Mouse (Mus musculus): ENCODE results near the gene Nup160. TPM values are rescaled to one million over a fixed set of nuclear protein-coding genes. Genes with fewer than 3 reads are reported as not detected.

Gene Nup160
- polyA plus RNA-seq, 1 experiment from 2014 or later, result 71.3 TPM

GRCm38 (mm10) chr2:90647084-90647483 lies 29.9 kb upstream of the Nup160 start:
- WGBS, result 81% methylated on average over 6 of the region's 6 CpGs
- no peak overlapping the region for H3K4me3 ChIP-seq
- no peaks in the 10 kb centered on the region for H3K4me1 ChIP-seq
- no peaks in the 10 kb centered on the region for H3K36me3 ChIP-seq (replicated peaks)
- H3K27me3 ChIP-seq (replicated peaks; ENCODE audit: low read depth, poor library complexity, severe bottlenecking), result no peaks in the 10 kb centered on the region
- no peak for DNase-seq (ENCODE audit: low spot score)
- H3K27ac ChIP-seq (replicated peaks), result no peak overlapping the region
- no peaks in the 10 kb centered on the region for H3K9me3 ChIP-seq

- Histone ChIP-seq H3K4me3 (no peak overlapping the region), H3K4me1 (no peaks in the 10 kb centered on the region), H3K27ac (replicated peaks) (no peak overlapping the region), H3K36me3 (replicated peaks) (no peaks in the 10 kb centered on the region), H3K9me3 (no peaks in the 10 kb centered on the region), H3K27me3 (replicated peaks; ENCODE audit: low read depth, poor library complexity, severe bottlenecking) (no peaks in the 10 kb centered on the region)
- 94% methylated on average over 3 of the region's 3 CpGs for WGBS
- no peak for DNase-seq (ENCODE audit: low spot score)
These were observed 27.6 kb upstream of the Nup160 start for GRCm38 (mm10) chr2:90649405-90649804.

- no peak for DNase-seq (ENCODE audit: low spot score)
- no peak overlapping the region for H3K4me3 ChIP-seq
These were observed 27.1 kb upstream of the Nup160 start for GRCm38 (mm10) chr2:90649965-90650364.

GRCm38 (mm10) chr2:90652101-90652500 lies 24.9 kb upstream of the Nup160 start:
- H3K9me3 ChIP-seq, result no peaks in the 10 kb centered on the region
- H3K27ac ChIP-seq (replicated peaks), result no peak overlapping the region
- no peaks in the 10 kb centered on the region for H3K27me3 ChIP-seq (replicated peaks; ENCODE audit: low read depth, poor library complexity, severe bottlenecking)
- no peaks in the 10 kb centered on the region for H3K36me3 ChIP-seq (replicated peaks)
- H3K4me1 ChIP-seq, result no peaks in the 10 kb centered on the region
- WGBS, result 75% methylated on average over 9 of the region's 10 CpGs
- no peak overlapping the region for H3K4me3 ChIP-seq
- no peak for DNase-seq (ENCODE audit: low spot score)

More at GRCm38 (mm10) chr2:90649965-90650364, 27.1 kb upstream of the Nup160 start:
- 76% methylated on average over 4 of the region's 4 CpGs for WGBS
- Histone ChIP-seq H3K27ac (replicated peaks) (no peak overlapping the region), H3K4me1 (no peaks in the 10 kb centered on the region), H3K36me3 (replicated peaks) (no peaks in the 10 kb centered on the region), H3K27me3 (replicated peaks; ENCODE audit: low read depth, poor library complexity, severe bottlenecking) (no peaks in the 10 kb centered on the region), H3K9me3 (no peaks in the 10 kb centered on the region)

- Histone ChIP-seq H3K27ac (replicated peaks) (no peak overlapping the region), H3K4me3 (no peak overlapping the region), H3K36me3 (replicated peaks) (no peaks in the 10 kb centered on the region), H3K27me3 (replicated peaks; ENCODE audit: low read depth, poor library complexity, severe bottlenecking) (no peaks in the 10 kb centered on the region), H3K9me3 (no peaks in the 10 kb centered on the region), H3K4me1 (no peaks in the 10 kb centered on the region)
- 70% methylated on average over 4 of the region's 4 CpGs for WGBS
- DNase-seq (ENCODE audit: low spot score), result no peak
These were observed 24.0 kb upstream of the Nup160 start for GRCm38 (mm10) chr2:90652993-90653392.

GRCm38 (mm10) chr2:90655449-90655848 lies 21.6 kb upstream of the Nup160 start:
- no peaks in the 10 kb centered on the region for H3K36me3 ChIP-seq (replicated peaks)
- WGBS, result 83% methylated on average over 6 of the region's 6 CpGs
- no peak overlapping the region for H3K27ac ChIP-seq (replicated peaks)
- H3K4me1 ChIP-seq, result no peaks in the 10 kb centered on the region
- DNase-seq (ENCODE audit: low spot score), result no peak
- no peaks in the 10 kb centered on the region for H3K27me3 ChIP-seq (replicated peaks; ENCODE audit: low read depth, poor library complexity, severe bottlenecking)
- H3K4me3 ChIP-seq, result no peak overlapping the region
- no peaks in the 10 kb centered on the region for H3K9me3 ChIP-seq

- H3K27ac ChIP-seq (replicated peaks), result no peak overlapping the region
- no peak for DNase-seq (ENCODE audit: low spot score)
- H3K4me3 ChIP-seq, result no peak overlapping the region
- no peaks in the 10 kb centered on the region for H3K36me3 ChIP-seq (replicated peaks)
- H3K27me3 ChIP-seq (replicated peaks; ENCODE audit: low read depth, poor library complexity, severe bottlenecking), result no peaks in the 10 kb centered on the region
- no peaks in the 10 kb centered on the region for H3K9me3 ChIP-seq
- H3K4me1 ChIP-seq, result peaks cover 11% of the 10 kb centered on the region
- 81% methylated on average over 4 of the region's 4 CpGs for WGBS
These were observed 18.4 kb upstream of the Nup160 start for GRCm38 (mm10) chr2:90658613-90659012.

- 82% methylated on average over 1 of the region's 1 CpGs for WGBS
- Histone ChIP-seq H3K4me3 (no peak overlapping the region), H3K4me1 (peaks cover 11% of the 10 kb centered on the region), H3K9me3 (no peaks in the 10 kb centered on the region), H3K36me3 (replicated peaks) (no peaks in the 10 kb centered on the region), H3K27ac (replicated peaks) (no peak overlapping the region), H3K27me3 (replicated peaks; ENCODE audit: low read depth, poor library complexity, severe bottlenecking) (no peaks in the 10 kb centered on the region)
- no peak for DNase-seq (ENCODE audit: low spot score)
These were observed 18.0 kb upstream of the Nup160 start for GRCm38 (mm10) chr2:90659016-90659415.

- no peaks in the 10 kb centered on the region for H3K9me3 ChIP-seq
- H3K4me3 ChIP-seq, result no peak overlapping the region
- DNase-seq (ENCODE audit: low spot score), result no peak
- no peaks in the 10 kb centered on the region for H3K27me3 ChIP-seq (replicated peaks; ENCODE audit: low read depth, poor library complexity, severe bottlenecking)
- H3K27ac ChIP-seq (replicated peaks), result no peak overlapping the region
- 82% methylated on average over 3 of the region's 3 CpGs for WGBS
- peaks cover 11% of the 10 kb centered on the region for H3K4me1 ChIP-seq
- no peaks in the 10 kb centered on the region for H3K36me3 ChIP-seq (replicated peaks)
These were observed 17.4 kb upstream of the Nup160 start for GRCm38 (mm10) chr2:90659639-90660038.

GRCm38 (mm10) chr2:90660947-90661346 lies 16.1 kb upstream of the Nup160 start:
- Histone ChIP-seq H3K27me3 (replicated peaks; ENCODE audit: low read depth, poor library complexity, severe bottlenecking) (no peaks in the 10 kb centered on the region), H3K9me3 (no peaks in the 10 kb centered on the region), H3K36me3 (replicated peaks) (no peaks in the 10 kb centered on the region), H3K27ac (replicated peaks) (peak overlapping the region; percentile 40; the same call in 1 of the 2 replicates), H3K4me1 (peaks cover 13% of the 10 kb centered on the region), H3K4me3 (no peak overlapping the region)
- 80% methylated on average over 1 of the region's 1 CpGs for WGBS
- DNase-seq (ENCODE audit: low spot score), result no peak

GRCm38 (mm10) chr2:90661426-90661825 lies 15.6 kb upstream of the Nup160 start:
- H3K4me1 ChIP-seq, result peaks cover 16% of the 10 kb centered on the region
- no peak overlapping the region for H3K4me3 ChIP-seq
- H3K36me3 ChIP-seq (replicated peaks), result no peaks in the 10 kb centered on the region
- H3K27ac ChIP-seq (replicated peaks), result peak overlapping the region; percentile 40; the same call in 1 of the 2 replicates
- no peaks in the 10 kb centered on the region for H3K27me3 ChIP-seq (replicated peaks; ENCODE audit: low read depth, poor library complexity, severe bottlenecking)
- no peaks in the 10 kb centered on the region for H3K9me3 ChIP-seq
- DNase-seq (ENCODE audit: low spot score), result no peak
- WGBS, result 37% methylated on average over 3 of the region's 3 CpGs

GRCm38 (mm10) chr2:90666591-90667387 lies 10.2 kb upstream of the Nup160 start:
- 27% methylated on average over 11 of the region's 11 CpGs for WGBS
- Histone ChIP-seq H3K27ac (replicated peaks) (peak overlapping the region; percentile 88), H3K36me3 (replicated peaks) (no peaks in the 10 kb centered on the region), H3K4me1 (peaks cover 26% of the 10 kb centered on the region), H3K9me3 (peaks cover 3% of the 10 kb centered on the region; the same call in 1 of the 2 replicates), H3K27me3 (replicated peaks; ENCODE audit: low read depth, poor library complexity, severe bottlenecking) (no peaks in the 10 kb centered on the region), H3K4me3 (peak overlapping the region; percentile 31)
- DNase-seq (ENCODE audit: low spot score), result peak; percentile 60

Data from embryonic facial prominence, embryonic 10.5 days (tissue).